Mouse (Mus musculus) hindbrain, embryonic 12.5 days (tissue): ENCODE data around the gene Il23a. TPM values are rescaled to one million over a fixed set of nuclear protein-coding genes. Genes with fewer than 3 reads are reported as not detected.

Experiments
- ATAC-seq: fragments of 200-750 bp; cut with Nextera tagmentation; 2 replicates; pipeline ENCODE4 v1.8.0; 2017; ENCODE audit warnings: moderate TSS enrichment; ENCODE audit not compliant: low FRiP score
- H3K27ac ChIP-seq: fragments of 300-500 bp; sonication (generic); 2 replicates; pipeline ENCODE4 v1.5.1; 2016; ENCODE audit warnings: mild to moderate bottlenecking
- H3K27me3 ChIP-seq: fragments of 300-500 bp; sonication (generic); 2 replicates; pipeline ENCODE4 v1.6.1; 2016; ENCODE audit warnings: mild to moderate bottlenecking
- H3K36me3 ChIP-seq: fragments of 300-500 bp; sonication (generic); 2 replicates; pipeline ENCODE4 v1.6.1; 2016; ENCODE audit warnings: mild to moderate bottlenecking
- H3K4me1 ChIP-seq: fragments of 300-500 bp; sonication (generic); 2 replicates; pipeline ENCODE4 v1.6.1; 2016
- H3K4me2 ChIP-seq: fragments of 300-500 bp; sonication (generic); replicated peaks from 2 replicates; pipeline ENCODE4 v1.6.1; 2016; ENCODE audit warnings: mild to moderate bottlenecking
- H3K4me3 ChIP-seq: fragments of 300-500 bp; sonication (generic); 2 replicates; pipeline ENCODE4 v1.5.1; 2016; ENCODE audit warnings: mild to moderate bottlenecking
- H3K9ac ChIP-seq: fragments of 300-500 bp; sonication (generic); 2 replicates; pipeline ENCODE4 v1.6.1; 2016; ENCODE audit warnings: mild to moderate bottlenecking, moderate library complexity
- H3K9me3 ChIP-seq: fragments of 300-500 bp; sonication (generic); replicated peaks from 2 replicates; pipeline ENCODE4 v1.6.1; 2016; ENCODE audit warnings: mild to moderate bottlenecking
- WGBS: fragments of 180-500 bp; shearing (Covaris S2); methylation state at CpG from one replicate; pipeline ENCODE4 v1.1.7; 2016; 5-methylcytosine and 5-hydroxymethylcytosine counted together
- polyA plus RNA-seq: library from polyadenylated mRNA; unstranded; fragments of >200 nt; fragmentation: Nextera tagmentation; extraction: Ambion mirVana; gene quantifications from 2 replicates; pipeline ENCODE4 v1.2.1, GENCODE M21; 2016

Gene Il23a
- polyA plus RNA-seq, 1 experiment from 2014 or later = not detected

DNA sequence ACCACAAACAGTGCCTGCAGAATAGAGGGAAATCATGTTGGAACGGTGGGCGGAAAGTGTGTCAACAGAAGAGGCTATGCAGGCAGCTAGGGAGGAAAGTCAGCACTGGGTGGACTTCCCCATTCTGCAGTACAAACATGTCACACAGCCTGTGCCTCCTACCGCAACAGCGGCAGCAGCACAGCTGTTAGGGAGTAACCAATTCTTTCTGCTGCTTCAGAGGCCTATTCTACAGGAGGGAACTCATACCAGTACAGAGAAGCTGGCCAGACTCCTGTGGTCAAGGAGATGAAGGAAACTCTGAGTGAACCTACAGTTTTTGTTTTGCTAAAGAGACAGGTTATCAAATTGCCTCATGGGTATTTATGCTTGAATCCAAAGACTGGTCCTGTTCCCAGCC is 39.6 kb downstream of the Il23a start:
- H3K4me2 ChIP-seq = no peak overlapping the region
- H3K9ac ChIP-seq = no peak overlapping the region
- no peaks in the 10 kb centered on the region for H3K9me3 ChIP-seq
- ATAC-seq = no peak
- H3K4me3 ChIP-seq = no peak overlapping the region
- H3K27ac ChIP-seq = no peak overlapping the region
- 86% methylated on average over 4 of the region's 4 CpGs for WGBS
- no peaks in the 10 kb centered on the region for H3K27me3 ChIP-seq
- no peaks in the 10 kb centered on the region for H3K4me1 ChIP-seq
- no peaks in the 10 kb centered on the region for H3K36me3 ChIP-seq

DNA sequence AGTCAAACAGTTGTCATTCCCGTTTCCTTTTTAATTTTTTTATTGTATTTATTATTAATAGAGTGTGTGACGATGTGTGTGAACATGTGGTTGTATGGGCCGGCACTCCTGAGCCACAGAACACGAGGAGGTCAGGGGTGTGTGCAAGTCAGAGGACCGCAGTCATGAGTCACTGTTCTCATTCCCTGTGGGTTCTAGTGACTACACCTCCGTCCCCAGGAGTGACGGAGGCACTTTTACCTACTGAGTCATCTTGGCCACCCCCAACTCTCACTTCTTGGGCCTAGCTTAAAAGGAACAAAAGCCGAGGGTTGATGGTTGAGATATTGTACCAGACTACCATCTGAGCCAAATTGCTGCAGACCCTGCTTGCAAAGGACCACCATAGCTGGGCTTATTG is 42.2 kb downstream of the Il23a start:
- no peaks in the 10 kb centered on the region for H3K4me1 ChIP-seq
- no peaks in the 10 kb centered on the region for H3K27me3 ChIP-seq
- H3K9ac ChIP-seq = no peak overlapping the region
- H3K9me3 ChIP-seq = no peaks in the 10 kb centered on the region
- H3K4me2 ChIP-seq = no peak overlapping the region
- no peak for ATAC-seq
- WGBS = 91% methylated on average over 8 of the region's 8 CpGs
- no peak overlapping the region for H3K4me3 ChIP-seq
- no peak overlapping the region for H3K27ac ChIP-seq
- H3K36me3 ChIP-seq = peaks cover 20% of the 10 kb centered on the region

GRCm38 (mm10) chr10:128255925-128256324 is 42.6 kb downstream of the Il23a start:
- no peak overlapping the region for H3K9ac ChIP-seq
- H3K4me3 ChIP-seq = no peak overlapping the region
- H3K27me3 ChIP-seq = no peaks in the 10 kb centered on the region
- H3K4me2 ChIP-seq = no peak overlapping the region
- peaks cover 24% of the 10 kb centered on the region for H3K36me3 ChIP-seq
- H3K9me3 ChIP-seq = no peaks in the 10 kb centered on the region
- no peak overlapping the region for H3K27ac ChIP-seq
- H3K4me1 ChIP-seq = no peaks in the 10 kb centered on the region
- no peak for ATAC-seq
- 91% methylated on average over 8 of the region's 8 CpGs for WGBS

DNA sequence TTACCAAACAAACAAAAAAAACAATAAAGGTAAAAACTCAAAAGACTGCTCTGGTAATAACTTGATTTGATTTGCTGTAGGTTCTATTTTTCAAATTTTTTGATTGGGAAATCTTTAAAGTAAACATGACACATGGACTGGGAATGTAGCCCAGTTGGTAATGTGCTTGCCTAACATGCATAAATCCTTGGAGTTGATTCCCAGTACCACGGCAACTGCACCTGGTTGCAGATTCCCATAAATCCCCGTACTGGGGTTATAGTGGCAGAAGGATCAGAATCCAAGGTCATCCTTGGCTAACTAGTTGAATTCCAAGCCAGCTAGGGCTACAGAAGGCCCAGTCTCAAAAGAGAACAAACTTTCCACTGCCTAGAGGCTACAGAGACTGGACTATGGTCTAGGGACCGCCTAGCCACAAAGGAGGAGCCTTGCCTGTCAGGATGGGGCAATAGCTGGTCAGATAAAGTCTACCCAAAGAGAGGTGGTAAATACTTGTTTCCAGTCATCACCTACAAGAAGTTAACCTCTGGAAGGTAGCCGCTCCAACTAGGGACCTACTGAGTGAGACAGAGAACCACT is 44.8 kb downstream of the Il23a start, which contains the start of gene Apon:
Gene Apon (plus strand): TSS at position 420 of the 579 bp plus-strand sequence.
- Histone ChIP-seq H3K9me3 (no peaks in the 10 kb centered on the region), H3K36me3 (peaks cover 45% of the 10 kb centered on the region), H3K4me2 (no peak within 1 kb of the TSS), H3K27ac (no peak within 1 kb of the TSS), H3K4me3 (no peak within 1 kb of the TSS), H3K9ac (no peak within 1 kb of the TSS), H3K4me1 (no peaks in the 10 kb centered on the region), H3K27me3 (no peaks in the 10 kb centered on the region)
- ATAC-seq = no peak
- 93% methylated on average over 4 of the region's 4 CpGs for WGBS

GRCm38 (mm10) chr10:128250565-128250964 is 48.0 kb downstream of the Il23a start:
- H3K9ac ChIP-seq = no peak overlapping the region
- no peaks in the 10 kb centered on the region for H3K27me3 ChIP-seq
- H3K36me3 ChIP-seq = peaks cover 76% of the 10 kb centered on the region
- H3K9me3 ChIP-seq = no peaks in the 10 kb centered on the region
- H3K27ac ChIP-seq = no peak overlapping the region
- H3K4me2 ChIP-seq = no peak overlapping the region
- WGBS = 97% methylated on average over 13 of the region's 13 CpGs
- ATAC-seq = no peak
- no peak overlapping the region for H3K4me3 ChIP-seq
- H3K4me1 ChIP-seq = no peaks in the 10 kb centered on the region

DNA sequence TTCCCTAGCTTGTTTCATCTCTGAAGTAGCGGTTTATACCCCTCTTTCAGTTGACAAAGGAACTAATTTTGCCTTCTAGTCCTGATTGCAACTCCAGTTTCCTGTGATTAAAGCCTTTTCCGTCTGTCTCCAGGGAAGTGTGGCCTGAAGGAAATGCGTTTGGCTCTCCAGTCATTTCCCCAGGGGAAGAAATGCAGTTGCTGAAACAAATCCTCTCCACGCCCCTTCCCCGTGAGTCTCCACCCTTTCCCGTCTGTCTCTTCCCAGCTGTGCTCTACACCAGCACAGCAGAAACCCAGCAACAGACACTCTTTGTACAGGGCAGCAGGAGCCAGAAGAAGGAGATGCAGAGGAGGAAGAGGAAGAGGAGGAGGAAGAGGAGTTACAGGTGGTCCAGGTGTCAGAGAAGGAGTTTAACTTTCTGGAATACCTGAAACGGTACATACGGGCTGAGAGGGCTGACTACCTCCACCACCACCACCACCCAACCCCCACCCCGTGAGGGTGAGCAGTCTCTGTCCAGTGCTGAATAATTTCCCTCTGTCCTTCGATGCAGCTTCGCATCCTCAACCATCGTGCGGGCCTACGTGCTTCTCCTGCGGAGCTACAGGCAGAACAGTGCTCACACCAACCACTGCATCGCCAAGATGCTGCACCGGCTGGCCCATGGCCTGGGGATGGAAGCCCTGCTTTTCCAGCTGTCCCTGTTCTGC is 51.4 kb downstream of the Il23a start:
- Histone ChIP-seq H3K4me1 (no peaks in the 10 kb centered on the region), H3K9ac (no peak overlapping the region), H3K4me2 (no peak overlapping the region), H3K4me3 (no peak overlapping the region; the same call in 1 of the 2 replicates), H3K27me3 (no peaks in the 10 kb centered on the region), H3K9me3 (no peaks in the 10 kb centered on the region), H3K36me3 (peaks cover 96% of the 10 kb centered on the region), H3K27ac (no peak overlapping the region; the same call in 1 of the 2 replicates)
- ATAC-seq = no peak
- 81% methylated on average over 17 of the region's 17 CpGs for WGBS

Other genes with a start within 250 kb of the Il23a start
- 495 and 513 TPM in 2 replicates for gene Ptges3, start 239.8 kb downstream of the Il23a start, polyA plus RNA-seq
- gene Atp5b, start 215.5 kb downstream of the Il23a start, polyA plus RNA-seq = 1,948 and 1,970 TPM in 2 replicates
- gene Baz2a, start 207.2 kb downstream of the Il23a start, polyA plus RNA-seq = 12.8 and 15.4 TPM in 2 replicates
- gene Rbms2, start 118.5 kb downstream of the Il23a start, polyA plus RNA-seq = 22.5 and 25.5 TPM in 2 replicates
- gene Gls2, start 104.3 kb downstream of the Il23a start, polyA plus RNA-seq = 0.61 and 0.70 TPM in 2 replicates
- 24.5 and 25.6 TPM in 2 replicates for gene Spryd4, start 86.9 kb downstream of the Il23a start, polyA plus RNA-seq
- not detected in 2 replicates for gene Mip, start 72.9 kb downstream of the Il23a start, polyA plus RNA-seq
- gene Timeless, start 66.7 kb downstream of the Il23a start, polyA plus RNA-seq = 46.2 and 53.7 TPM in 2 replicates
- gene Apon, start 44.7 kb downstream of the Il23a start, polyA plus RNA-seq = 0.34 and 0.40 TPM in 2 replicates
- not detected in 2 replicates for gene Apof, start 30.1 kb downstream of the Il23a start, polyA plus RNA-seq
- gene Stat2, start 28.2 kb downstream of the Il23a start, polyA plus RNA-seq = 23.1 and 26.5 TPM in 2 replicates
- 33.5 and 34.1 TPM in 2 replicates for gene Pan2, start 4.6 kb upstream of the Il23a start, polyA plus RNA-seq
- gene Cnpy2, start 23.7 kb upstream of the Il23a start, polyA plus RNA-seq = 242 and 244 TPM in 2 replicates
- gene Cs, start 39.0 kb upstream of the Il23a start, polyA plus RNA-seq = 207 and 208 TPM in 2 replicates
- gene Coq10a, start 70.2 kb upstream of the Il23a start, polyA plus RNA-seq = 31.7 and 32.8 TPM in 2 replicates
- gene Ankrd52, start 78.4 kb upstream of the Il23a start, polyA plus RNA-seq = 13.6 and 13.7 TPM in 2 replicates
- gene Slc39a5, start 102.5 kb upstream of the Il23a start, polyA plus RNA-seq = 0.43 TPM in 1 of 2 replicates, not detected in the other
- 102 and 104 TPM in 2 replicates for gene Nabp2, start 112.7 kb upstream of the Il23a start, polyA plus RNA-seq
- 60.8 and 61.4 TPM in 2 replicates for gene Rnf41, start 112.9 kb upstream of the Il23a start, polyA plus RNA-seq
- 195 and 215 TPM in 2 replicates for gene Smarcc2, start 160.5 kb upstream of the Il23a start, polyA plus RNA-seq
- 836 and 860 TPM in 2 replicates for gene Myl6, start 195.4 kb upstream of the Il23a start, polyA plus RNA-seq
- gene Myl6b, start 199.9 kb upstream of the Il23a start, polyA plus RNA-seq = 2.9 and 3.3 TPM in 2 replicates
- gene Esyt1, start 227.1 kb upstream of the Il23a start, polyA plus RNA-seq = 28.9 and 30.9 TPM in 2 replicates
- 20.8 TPM in 2 replicates for gene Zc3h10, start 249.0 kb upstream of the Il23a start, polyA plus RNA-seq